Mouse (Mus musculus): Measurements from ENCODE around the gene Olfr705. TPM values are rescaled to one million over a fixed set of nuclear protein-coding genes. Genes with fewer than 3 reads are reported as not detected.
"Not testable (repeated sequence)": the region's sequence is repeated elsewhere in the genome, so short reads cannot be mapped to it uniquely, and the experiment has no call there.

Gene Olfr705
- not detected in 2 replicates for polyA plus RNA-seq (2014; fragmentation: Nextera tagmentation; extraction: Ambion mirVana)

GRCm38 (mm10) chr7:106876791-106877190 lies at the start of gene Olfr705:
TSS of gene Olfr705 (minus strand) at chr7:106876891.
- ATAC-seq (replicated peaks; ENCODE audit: insufficient number of reproducible peaks, low FRiP score, low TSS enrichment, low read depth) = no peak
- WGBS = 84% methylated on average over 3 of the region's 3 CpGs
- Histone ChIP-seq H3K9ac (replicated peaks; ENCODE audit: low read length) (no peak within 1 kb of the TSS), H3K27ac (replicated peaks; ENCODE audit: low read depth, low read length) (no peak within 1 kb of the TSS), H3K4me2 (ENCODE audit: low read depth, low read length) (no peak within 1 kb of the TSS), H3K4me3 (ENCODE audit: low read depth, low read length) (no peak within 1 kb of the TSS), H3K27me3 (ENCODE audit: control insufficient read depth, insufficient read depth, low read length) (no peaks in the 10 kb centered on the region), H3K9me3 (replicated peaks; ENCODE audit: control insufficient read depth, low read length) (no peaks in the 10 kb centered on the region), H3K4me1 (ENCODE audit: control insufficient read depth, insufficient read depth, low read length) (no peaks in the 10 kb centered on the region), H3K36me3 (replicated peaks; ENCODE audit: control insufficient read depth, insufficient read depth, low read depth, low read length) (no peaks in the 10 kb centered on the region)
- no peak for DNase-seq (ENCODE audit: low spot score)

- not testable (repeated sequence) for H3K27me3 ChIP-seq (ENCODE audit: control insufficient read depth, insufficient read depth, low read length); ATAC-seq (replicated peaks; ENCODE audit: insufficient number of reproducible peaks, low FRiP score, low TSS enrichment, low read depth); H3K4me1 ChIP-seq (ENCODE audit: control insufficient read depth, insufficient read depth, low read length); H3K27ac ChIP-seq (replicated peaks; ENCODE audit: low read depth, low read length); H3K36me3 ChIP-seq (replicated peaks; ENCODE audit: control insufficient read depth, insufficient read depth, low read depth, low read length); H3K4me3 ChIP-seq (ENCODE audit: low read depth, low read length); H3K4me2 ChIP-seq (ENCODE audit: low read depth, low read length); DNase-seq (ENCODE audit: low spot score); H3K9me3 ChIP-seq (replicated peaks; ENCODE audit: control insufficient read depth, low read length); H3K9ac ChIP-seq (replicated peaks; ENCODE audit: low read length)
- WGBS = 95% methylated on average over 6 of the region's 7 CpGs
Measured at GRCm38 (mm10) chr7:106920961-106921360, 44.3 kb upstream of the Olfr705 start.

- 63% methylated on average over 2 of the region's 2 CpGs for WGBS
- DNase-seq (ENCODE audit: low spot score) = no peak
- H3K9me3 ChIP-seq (replicated peaks; ENCODE audit: control insufficient read depth, low read length) = no peaks in the 10 kb centered on the region
- no peak for ATAC-seq (replicated peaks; ENCODE audit: insufficient number of reproducible peaks, low FRiP score, low TSS enrichment, low read depth)
- H3K36me3 ChIP-seq (replicated peaks; ENCODE audit: control insufficient read depth, insufficient read depth, low read depth, low read length) = no peaks in the 10 kb centered on the region
- H3K4me2 ChIP-seq (ENCODE audit: low read depth, low read length) = no peak within 1 kb of the TSS
- no peak within 1 kb of the TSS for H3K4me3 ChIP-seq (ENCODE audit: low read depth, low read length)
- H3K27ac ChIP-seq (replicated peaks; ENCODE audit: low read depth, low read length) = no peak within 1 kb of the TSS
- H3K4me1 ChIP-seq (ENCODE audit: control insufficient read depth, insufficient read depth, low read length) = no peaks in the 10 kb centered on the region
- H3K9ac ChIP-seq (replicated peaks; ENCODE audit: low read length) = no peak within 1 kb of the TSS
- H3K27me3 ChIP-seq (ENCODE audit: control insufficient read depth, insufficient read depth, low read length) = no peaks in the 10 kb centered on the region
Measured at GRCm38 (mm10) chr7:106907676-106908075, 31.0 kb upstream of the Olfr705 start, which contains the start of gene Olfr1532-ps1. TSS of gene Olfr1532-ps1 (plus strand) at chr7:106908001.

- H3K4me1 ChIP-seq (ENCODE audit: control insufficient read depth, insufficient read depth, low read length); H3K27me3 ChIP-seq (ENCODE audit: control insufficient read depth, insufficient read depth, low read length); DNase-seq (ENCODE audit: low spot score); H3K27ac ChIP-seq (replicated peaks; ENCODE audit: low read depth, low read length); ATAC-seq (replicated peaks; ENCODE audit: insufficient number of reproducible peaks, low FRiP score, low TSS enrichment, low read depth); H3K9me3 ChIP-seq (replicated peaks; ENCODE audit: control insufficient read depth, low read length); H3K4me2 ChIP-seq (ENCODE audit: low read depth, low read length); H3K36me3 ChIP-seq (replicated peaks; ENCODE audit: control insufficient read depth, insufficient read depth, low read depth, low read length); H3K9ac ChIP-seq (replicated peaks; ENCODE audit: low read length); H3K4me3 ChIP-seq (ENCODE audit: low read depth, low read length): not testable (repeated sequence)
- 71% methylated on average over 3 of the region's 3 CpGs for WGBS
Measured at GRCm38 (mm10) chr7:106901141-106901540, 24.4 kb upstream of the Olfr705 start, which contains the start of gene Olfr707. TSS of gene Olfr707 (minus strand) at chr7:106901241.

- Histone ChIP-seq H3K4me2 (ENCODE audit: low read depth, low read length) (no peak within 1 kb of the TSS), H3K36me3 (replicated peaks; ENCODE audit: control insufficient read depth, insufficient read depth, low read depth, low read length) (no peaks in the 10 kb centered on the region), H3K4me3 (ENCODE audit: low read depth, low read length) (no peak within 1 kb of the TSS), H3K27ac (replicated peaks; ENCODE audit: low read depth, low read length) (no peak within 1 kb of the TSS), H3K27me3 (ENCODE audit: control insufficient read depth, insufficient read depth, low read length) (no peaks in the 10 kb centered on the region), H3K9me3 (replicated peaks; ENCODE audit: control insufficient read depth, low read length) (no peaks in the 10 kb centered on the region), H3K4me1 (ENCODE audit: control insufficient read depth, insufficient read depth, low read length) (no peaks in the 10 kb centered on the region), H3K9ac (replicated peaks; ENCODE audit: low read length) (no peak within 1 kb of the TSS)
- no peak for ATAC-seq (replicated peaks; ENCODE audit: insufficient number of reproducible peaks, low FRiP score, low TSS enrichment, low read depth)
- WGBS = 77% methylated on average over 2 of the region's 2 CpGs
- no peak for DNase-seq (ENCODE audit: low spot score)
Measured at GRCm38 (mm10) chr7:106888062-106888461, 11.4 kb upstream of the Olfr705 start, which contains the start of gene Olfr706. TSS of gene Olfr706 (minus strand) at chr7:106888162.

- H3K9ac ChIP-seq (replicated peaks; ENCODE audit: low read length) = no peak within 1 kb of the TSS
- no peak within 1 kb of the TSS for H3K4me2 ChIP-seq (ENCODE audit: low read depth, low read length)
- H3K36me3 ChIP-seq (replicated peaks; ENCODE audit: control insufficient read depth, insufficient read depth, low read depth, low read length) = no peaks in the 10 kb centered on the region
- no peak for DNase-seq (ENCODE audit: low spot score)
- no peaks in the 10 kb centered on the region for H3K4me1 ChIP-seq (ENCODE audit: control insufficient read depth, insufficient read depth, low read length)
- no peak within 1 kb of the TSS for H3K27ac ChIP-seq (replicated peaks; ENCODE audit: low read depth, low read length)
- H3K27me3 ChIP-seq (ENCODE audit: control insufficient read depth, insufficient read depth, low read length) = no peaks in the 10 kb centered on the region
- no peaks in the 10 kb centered on the region for H3K9me3 ChIP-seq (replicated peaks; ENCODE audit: control insufficient read depth, low read length)
- ATAC-seq (replicated peaks; ENCODE audit: insufficient number of reproducible peaks, low FRiP score, low TSS enrichment, low read depth) = no peak
- H3K4me3 ChIP-seq (ENCODE audit: low read depth, low read length) = no peak within 1 kb of the TSS
Measured at GRCm38 (mm10) chr7:106862885-106863284, 13.8 kb downstream of the Olfr705 start, which contains the start of gene Olfr704. TSS of gene Olfr704 (plus strand) at chr7:106863185.

- no peak within 1 kb of the TSS for H3K9ac ChIP-seq (replicated peaks; ENCODE audit: low read length)
- no peak within 1 kb of the TSS for H3K4me2 ChIP-seq (ENCODE audit: low read depth, low read length)
- H3K4me1 ChIP-seq (ENCODE audit: control insufficient read depth, insufficient read depth, low read length) = no peaks in the 10 kb centered on the region
- no peaks in the 10 kb centered on the region for H3K27me3 ChIP-seq (ENCODE audit: control insufficient read depth, insufficient read depth, low read length)
- DNase-seq (ENCODE audit: low spot score) (no peak), ATAC-seq (replicated peaks; ENCODE audit: insufficient number of reproducible peaks, low FRiP score, low TSS enrichment, low read depth) (no peak)
- no peak within 1 kb of the TSS for H3K4me3 ChIP-seq (ENCODE audit: low read depth, low read length)
- WGBS = 71% methylated on average over 2 of the region's 2 CpGs
- no peaks in the 10 kb centered on the region for H3K36me3 ChIP-seq (replicated peaks; ENCODE audit: control insufficient read depth, insufficient read depth, low read depth, low read length)
- no peaks in the 10 kb centered on the region for H3K9me3 ChIP-seq (replicated peaks; ENCODE audit: control insufficient read depth, low read length)
- no peak within 1 kb of the TSS for H3K27ac ChIP-seq (replicated peaks; ENCODE audit: low read depth, low read length)
Measured at GRCm38 (mm10) chr7:106843060-106843459, 33.6 kb downstream of the Olfr705 start, which contains the start of gene Olfr703. TSS of gene Olfr703 (plus strand) at chr7:106843360.

GRCm38 (mm10) chr7:106833793-106834192 lies 42.9 kb downstream of the Olfr705 start, which contains the start of gene Olfr702:
TSS of gene Olfr702 (minus strand) at chr7:106833893.
- H3K4me3 ChIP-seq (ENCODE audit: low read depth, low read length) = no peak within 1 kb of the TSS
- no peaks in the 10 kb centered on the region for H3K27me3 ChIP-seq (ENCODE audit: control insufficient read depth, insufficient read depth, low read length)
- no peak for ATAC-seq (replicated peaks; ENCODE audit: insufficient number of reproducible peaks, low FRiP score, low TSS enrichment, low read depth)

More at GRCm38 (mm10) chr7:106833793-106834192, 42.9 kb downstream of the Olfr705 start, which contains the start of gene Olfr702:
- no peaks in the 10 kb centered on the region for H3K9me3 ChIP-seq (replicated peaks; ENCODE audit: control insufficient read depth, low read length)
- no peak within 1 kb of the TSS for H3K9ac ChIP-seq (replicated peaks; ENCODE audit: low read length)
- no peaks in the 10 kb centered on the region for H3K36me3 ChIP-seq (replicated peaks; ENCODE audit: control insufficient read depth, insufficient read depth, low read depth, low read length)
- no peaks in the 10 kb centered on the region for H3K4me1 ChIP-seq (ENCODE audit: control insufficient read depth, insufficient read depth, low read length)
- H3K4me2 ChIP-seq (ENCODE audit: low read depth, low read length) = no peak within 1 kb of the TSS
- no peak within 1 kb of the TSS for H3K27ac ChIP-seq (replicated peaks; ENCODE audit: low read depth, low read length)
- no peak for DNase-seq (ENCODE audit: low spot score)

Data from embryonic facial prominence, embryonic 11.5 days (tissue).